Mouse (Mus musculus) MEL (cell line): ENCODE measurements at regions not wholly inside any gene's neighbourhood (a gene's known extent, or its start where the extent isn't known, plus 50 kb on each side); places are given as distances from the start of the nearest gene placed in this dataset.

Experiments
- DNase-seq: peaks from one replicate; pipeline ENCODE4 v3.0.0; 2011; ENCODE audit warnings: low read depth, low spot score
- H3K27ac ChIP-seq: 2 replicates; pipeline ENCODE4 v1.5.1; 2012; ENCODE audit warnings: low read depth, mild to moderate bottlenecking, control low read depth, low read length, moderate library complexity; ENCODE audit not compliant: control insufficient read depth
- H3K27me3 ChIP-seq, 2 experiments: fragments of 150-350 bp in 1 of 2; sonication (generic) in 1 of 2; 2 replicates each; pipeline ENCODE4 v1.6.1; 2012; ENCODE audit warnings: low read length in 2 of 2, mild to moderate bottlenecking in 2 of 2, improper control_type of control experiment in 1 of 2, moderate library complexity in 1 of 2; ENCODE audit not compliant: insufficient read depth in 2 of 2, control insufficient read depth in 1 of 2
- H3K36me3 ChIP-seq, 2 experiments: 2 replicates each; pipeline ENCODE4 v1.6.1; 2012 to 2014; ENCODE audit warnings: low read length in 2 of 2, improper control_type of control experiment in 1 of 2, inconsistent platforms in 1 of 2, mild to moderate bottlenecking in 1 of 2; ENCODE audit not compliant: insufficient read depth in 2 of 2, control insufficient read depth in 1 of 2
- H3K4me1 ChIP-seq, 2 experiments: fragments of 150-350 bp in 1 of 2; sonication (generic) in 1 of 2; 2 replicates each; pipeline ENCODE4 v1.6.1; 2012; ENCODE audit warnings: low read length in 2 of 2, improper control_type of control experiment in 1 of 2, mild to moderate bottlenecking in 1 of 2; ENCODE audit not compliant: insufficient read depth in 2 of 2, control insufficient read depth in 1 of 2
- H3K4me3 ChIP-seq, 2 experiments: fragments of 150-350 bp in 1 of 2; sonication (generic) in 1 of 2; 2 replicates each; pipeline ENCODE4 v1.5.1; 2012; ENCODE audit warnings: low read depth in 2 of 2, low read length in 2 of 2, mild to moderate bottlenecking in 2 of 2, moderate library complexity in 2 of 2, control low read depth in 1 of 2, improper control_type of control experiment in 1 of 2; ENCODE audit not compliant: control insufficient read depth in 1 of 2, insufficient read depth in 1 of 2
- H3K79me2 ChIP-seq: 2 replicates; pipeline ENCODE4 v1.6.1; 2012; ENCODE audit warnings: mild to moderate bottlenecking, low read length, moderate library complexity; ENCODE audit not compliant: control insufficient read depth, poor library complexity, insufficient read depth
- H3K9ac ChIP-seq: 2 replicates; pipeline ENCODE4 v1.6.1; 2012; ENCODE audit warnings: low read depth, mild to moderate bottlenecking, control low read depth, low read length, moderate library complexity; ENCODE audit not compliant: control insufficient read depth, poor library complexity, severe bottlenecking
- H3K9me3 ChIP-seq: fragments of 150-350 bp; sonication (generic); replicated peaks from 2 replicates; pipeline ENCODE4 v1.6.1; 2012; ENCODE audit warnings: mild to moderate bottlenecking, low read length, improper control_type of control experiment, moderate library complexity; ENCODE audit not compliant: insufficient read depth
- CTCF ChIP-seq, 3 experiments: IDR thresholded peaks in 2 of 3; conservative IDR thresholded peaks in 1 of 3; 2 replicates each; pipeline ENCODE4 v1.5.1; 2011 to 2012; ENCODE audit warnings: low read length in 3 of 3, low read depth in 2 of 3, mild to moderate bottlenecking in 2 of 3, improper control_type of control experiment in 1 of 3, inconsistent platforms in 1 of 3, mixed read lengths in 1 of 3, moderate library complexity in 1 of 3; ENCODE audit not compliant: control insufficient read depth in 1 of 3, insufficient read depth in 1 of 3, poor library complexity in 1 of 3, severe bottlenecking in 1 of 3
- E2F4 ChIP-seq: IDR thresholded peaks from 2 replicates; pipeline ENCODE4 v1.6.1; 2011; ENCODE audit warnings: low read depth, low read length, improper control_type of control experiment, borderline replicate concordance
- EP300 ChIP-seq, 2 experiments: IDR thresholded peaks; 2 replicates each; pipeline ENCODE4 v1.6.1; 2011; ENCODE audit warnings: improper control_type of control experiment in 2 of 2, low read length in 2 of 2, low read depth in 1 of 2, mild to moderate bottlenecking in 1 of 2
- ETS1 ChIP-seq: IDR thresholded peaks from 2 replicates; pipeline ENCODE4 v1.6.1; 2012; ENCODE audit warnings: low read depth, mild to moderate bottlenecking, inconsistent platforms, low read length, improper control_type of control experiment, moderate library complexity
- GABPA ChIP-seq: IDR thresholded peaks from 2 replicates; pipeline ENCODE4 v1.6.1; 2012; ENCODE audit warnings: low read depth, mild to moderate bottlenecking, inconsistent platforms, low read length, improper control_type of control experiment, moderate library complexity
- HCFC1 ChIP-seq: IDR thresholded peaks from 2 replicates; pipeline ENCODE4 v1.6.1; 2012; ENCODE audit warnings: low read depth, mild to moderate bottlenecking, inconsistent platforms, low read length, improper control_type of control experiment, moderate library complexity
- MEF2A ChIP-seq: IDR thresholded peaks from 2 replicates; pipeline ENCODE4 v1.6.1; 2014; ENCODE audit warnings: low read depth, mild to moderate bottlenecking, inconsistent platforms, low read length, improper control_type of control experiment; ENCODE audit not compliant: poor library complexity, insufficient replicate concordance, severe bottlenecking; ENCODE audit errors: extremely low read depth
- MYC ChIP-seq: IDR thresholded peaks from 2 replicates; pipeline ENCODE4 v1.6.1; 2011; ENCODE audit warnings: low read depth, mild to moderate bottlenecking, low read length, improper control_type of control experiment, moderate library complexity
- NRF1 ChIP-seq: IDR thresholded peaks from 2 replicates; pipeline ENCODE4 v1.6.1; 2014; ENCODE audit warnings: low read depth, mild to moderate bottlenecking, inconsistent platforms, low read length, improper control_type of control experiment, moderate library complexity; ENCODE audit not compliant: poor library complexity, insufficient read depth, severe bottlenecking
- POLR2A ChIP-seq, 2 experiments: IDR thresholded peaks; 2 replicates each; pipeline ENCODE4 v1.6.1; 2011 to 2012; ENCODE audit warnings: low read length in 2 of 2, mild to moderate bottlenecking in 2 of 2, control low read depth in 1 of 2, improper control_type of control experiment in 1 of 2, low read depth in 1 of 2, moderate library complexity in 1 of 2; ENCODE audit not compliant: control insufficient read depth in 1 of 2, insufficient read depth in 1 of 2, poor library complexity in 1 of 2
- POLR2AphosphoS5 ChIP-seq: IDR thresholded peaks from 2 replicates; pipeline ENCODE4 v1.6.1; 2012; ENCODE audit warnings: low read depth, borderline replicate concordance, mild to moderate bottlenecking, inconsistent platforms, low read length, moderate library complexity, mixed read lengths
- RCOR1 ChIP-seq: IDR thresholded peaks from 2 replicates; pipeline ENCODE4 v1.6.1; 2012; ENCODE audit warnings: low read depth, mild to moderate bottlenecking, inconsistent platforms, low read length, improper control_type of control experiment
- TBP ChIP-seq: IDR thresholded peaks from 2 replicates; pipeline ENCODE4 v1.8.0; 2011; ENCODE audit warnings: low read depth, low read length, improper control_type of control experiment
- USF1 ChIP-seq: IDR thresholded peaks from 2 replicates; pipeline ENCODE4 v1.6.1; 2014; ENCODE audit warnings: low read depth, mild to moderate bottlenecking, inconsistent platforms, low read length, improper control_type of control experiment, moderate library complexity
- USF2 ChIP-seq, 2 experiments: IDR thresholded peaks; 2 replicates each; pipeline ENCODE4 v1.6.1; 2011 to 2012; ENCODE audit warnings: improper control_type of control experiment in 2 of 2, low read length in 2 of 2, borderline replicate concordance in 1 of 2, inconsistent platforms in 1 of 2, low read depth in 1 of 2, mild to moderate bottlenecking in 1 of 2; ENCODE audit not compliant: insufficient read depth in 1 of 2
- ZNF384 ChIP-seq: IDR thresholded peaks from 2 replicates; pipeline ENCODE4 v1.6.1; 2012; ENCODE audit warnings: low read depth, mild to moderate bottlenecking, inconsistent platforms, low read length, improper control_type of control experiment

GRCm38 (mm10) chr9:91831556-91831955 is 361.2 kb upstream of the Plscr5 start:
- H3K4me3 ChIP-seq, result no peak overlapping the region
- TF ChIP-seq CTCF (IDR thresholded peaks at IDR 0.05 in 2 of 3, conservative IDR thresholded peaks at IDR 0.05 in 1 of 3; ENCODE audit: control insufficient read depth in 1 of 3, insufficient read depth in 1 of 3, low read depth in 2 of 3, low read length in 3 of 3, poor library complexity in 1 of 3, severe bottlenecking in 1 of 3) (no peak), MEF2A (no peak), HCFC1 (no peak)
- no peaks in the 10 kb centered on the region for H3K4me1 ChIP-seq
- no peaks in the 10 kb centered on the region for H3K9me3 ChIP-seq
- H3K27ac ChIP-seq, result no peak overlapping the region
- H3K27me3 ChIP-seq, result no peaks in the 10 kb centered on the region
- no peaks in the 10 kb centered on the region for H3K36me3 ChIP-seq
- no peak overlapping the region for H3K9ac ChIP-seq
- H3K79me2 ChIP-seq, result no peaks in the 10 kb centered on the region
- no peak for DNase-seq

GRCm38 (mm10) chr9:91823733-91824487 is 368.8 kb upstream of the Plscr5 start:
- no peaks in the 10 kb centered on the region for H3K27me3 ChIP-seq

GRCm38 (mm10) chr9:91818616-91819328 is 374.0 kb upstream of the Plscr5 start:
- Histone ChIP-seq H3K36me3 (no peaks in the 10 kb centered on the region), H3K4me1 (no peaks in the 10 kb centered on the region), H3K4me3 (no peak overlapping the region), H3K9me3 (no peaks in the 10 kb centered on the region), H3K79me2 (no peaks in the 10 kb centered on the region), H3K27ac (no peak overlapping the region), H3K27me3 (no peaks in the 10 kb centered on the region), H3K9ac (no peak overlapping the region)
- no peak for DNase-seq
- no peak for TF ChIP-seq RCOR1
- TF ChIP-seq HCFC1, result no peak
- no peak for TF ChIP-seq CTCF (IDR thresholded peaks at IDR 0.05 in 2 of 3, conservative IDR thresholded peaks at IDR 0.05 in 1 of 3; ENCODE audit: control insufficient read depth in 1 of 3, insufficient read depth in 1 of 3, low read depth in 2 of 3, low read length in 3 of 3, poor library complexity in 1 of 3, severe bottlenecking in 1 of 3)
- no peak for TF ChIP-seq POLR2A (IDR thresholded peaks at IDR 0.05; ENCODE audit: control insufficient read depth in 1 of 2, insufficient read depth in 1 of 2, low read depth in 1 of 2, low read length in 2 of 2, poor library complexity in 1 of 2)
- TF ChIP-seq USF2 (IDR thresholded peaks at IDR 0.05; ENCODE audit: borderline replicate concordance in 1 of 2, insufficient read depth in 1 of 2, low read depth in 1 of 2, low read length in 2 of 2), result no peak

More at GRCm38 (mm10) chr9:91823733-91824487, 368.8 kb upstream of the Plscr5 start:
- Histone ChIP-seq H3K27ac (no peak overlapping the region), H3K4me1 (no peaks in the 10 kb centered on the region), H3K9me3 (no peaks in the 10 kb centered on the region), H3K9ac (no peak overlapping the region), H3K4me3 (no peak overlapping the region), H3K79me2 (no peaks in the 10 kb centered on the region), H3K36me3 (no peaks in the 10 kb centered on the region)
- DNase-seq, result no peak
- TF ChIP-seq E2F4, result no peak
- no peak for TF ChIP-seq TBP
- TF ChIP-seq GABPA, result no peak
- no peak for TF ChIP-seq POLR2AphosphoS5
- TF ChIP-seq NRF1, result no peak
- TF ChIP-seq USF2 (IDR thresholded peaks at IDR 0.05; ENCODE audit: borderline replicate concordance in 1 of 2, insufficient read depth in 1 of 2, low read depth in 1 of 2, low read length in 2 of 2), result no peak
- no peak for TF ChIP-seq EP300 (IDR thresholded peaks at IDR 0.05; ENCODE audit: low read depth in 1 of 2, low read length in 2 of 2)
- no peak for TF ChIP-seq ZNF384
- TF ChIP-seq MYC, result no peak
- TF ChIP-seq HCFC1, result no peak
- no peak for TF ChIP-seq USF1
- TF ChIP-seq POLR2A (IDR thresholded peaks at IDR 0.05; ENCODE audit: control insufficient read depth in 1 of 2, insufficient read depth in 1 of 2, low read depth in 1 of 2, low read length in 2 of 2, poor library complexity in 1 of 2), result no peak
- no peak for TF ChIP-seq ETS1
